ENCODE assay signal across 8 mouse cellular contexts in genomic region chr5:136246452-136246838, GRCm38 (mm10). TPM values are rescaled to one million over a fixed set of nuclear protein-coding genes. Genes with fewer than 3 reads are reported as not detected.
DNase-seq lines count a peak whose midpoint lies in the region; ATAC-seq and TF ChIP-seq lines count a peak whose summit lies in the region.

Sh2b2 (minus strand) TSS chr5:136246556.

- no peak for TF ChIP-seq CTCF in gastrocnemius, adult 2 months (IDR thresholded peaks at IDR 0.05)

- peak within 1 kb of the TSS; percentile 89 for H3K4me3 ChIP-seq in gastrocnemius, adult 2 months
- H3K4me3 ChIP-seq in forebrain, embryonic 10.5 days: peak within 1 kb of the TSS; percentile 93
- peak within 1 kb of the TSS; percentile 84 for H3K4me3 ChIP-seq in limb, embryonic 13.5 days

- peaks cover 25% of the 10 kb centered on the region for H3K36me3 ChIP-seq in forebrain, embryonic 10.5 days (replicated peaks)
- H3K36me3 ChIP-seq in limb, embryonic 13.5 days: peaks cover 15% of the 10 kb centered on the region

- H3K4me2 ChIP-seq in limb, embryonic 13.5 days (replicated peaks): peak within 1 kb of the TSS; percentile 97

- intact Hi-C loops in gastrocnemius, adult 2 months (cut with DNase I): no loop called here
- intact Hi-C loops in gastrocnemius, postnatal 36 days (cut with DNase I): no loop called here

- WGBS in forebrain, embryonic 10.5 days: 87% methylated on average over 2 of the region's 2 CpGs
- WGBS in limb, embryonic 13.5 days: 82% methylated on average over 2 of the region's 2 CpGs

- H3K27me3 ChIP-seq in forebrain, embryonic 10.5 days (ENCODE audit: poor library complexity, severe bottlenecking): peaks cover 15% of the 10 kb centered on the region; the same call in 1 of the 2 replicates
- H3K27me3 ChIP-seq in limb, embryonic 13.5 days: no peaks in the 10 kb centered on the region

- no peak for DNase-seq in gastrocnemius, adult 2 months
- DNase-seq in gastrocnemius, postnatal 36 days: no peak
- peak; percentile 74 for DNase-seq in A20 (ENCODE audit: low read depth, low spot score)
- DNase-seq in forebrain, embryonic 10.5 days (ENCODE audit: extremely low spot score, low spot score): no peak
- DNase-seq in yolk sac, embryonic 10.5 days (ENCODE audit: low spot score): no peak

- peak within 1 kb of the TSS; percentile 85 for H3K27ac ChIP-seq in gastrocnemius, adult 2 months
- H3K27ac ChIP-seq in forebrain, embryonic 10.5 days: peak within 1 kb of the TSS; percentile 91
- 0 out of 2 replicates have a peak within 1 kb of the TSS, but pooled peaks have one; percentile 8 for H3K27ac ChIP-seq in limb, embryonic 13.5 days

- H3K4me1 ChIP-seq in forebrain, embryonic 10.5 days: peaks cover 55% of the 10 kb centered on the region
- peaks cover 23% of the 10 kb centered on the region; the same call in 1 of the 2 replicates for H3K4me1 ChIP-seq in limb, embryonic 13.5 days

- H3K9ac ChIP-seq in limb, embryonic 13.5 days: peak within 1 kb of the TSS; percentile 78; the same call in 1 of the 2 replicates

- H3K9me3 ChIP-seq in forebrain, embryonic 10.5 days: no peaks in the 10 kb centered on the region
- H3K9me3 ChIP-seq in limb, embryonic 13.5 days: no peaks in the 10 kb centered on the region

- no peak for ATAC-seq in limb, embryonic 13.5 days (ENCODE audit: low FRiP score, low read depth)
- ATAC-seq in neutrophil, adult 5-6 weeks (ENCODE audit: extremely low read depth, insufficient number of reproducible peaks, low FRiP score, poor library complexity, severe bottlenecking): peak; percentile 53
- ATAC-seq in megakaryocyte-erythroid progenitor cell, adult 5-6 weeks (replicated peaks; ENCODE audit: low FRiP score, low TSS enrichment, poor library complexity, severe bottlenecking): no peak

RNA-seq across cellular contexts. Expression of gene Sh2b2, which starts in this region (rescaled TPM):
- total RNA-seq in gastrocnemius, adult 2 months (2021): 1 to 10 TPM; 2.4 to 3.0 TPM
- 1 to 10 TPM; 3.5 to 3.9 TPM for total RNA-seq in gastrocnemius, postnatal 36 days (2021)
- 12.5 and 13.1 TPM in 2 replicates for polyA plus RNA-seq in forebrain, embryonic 10.5 days (2016; fragmentation: Nextera tagmentation; extraction: Ambion mirVana)
- 9.6 and 10.8 TPM in 2 replicates for polyA plus RNA-seq in limb, embryonic 13.5 days (2015; fragmentation: Nextera tagmentation; extraction: Ambion mirVana)
- total RNA-seq in neutrophil, adult 5-6 weeks (2017): 7.9 and 8.4 TPM in 2 replicates
- 1.7 and 3.0 TPM in 2 replicates for total RNA-seq in megakaryocyte-erythroid progenitor cell, adult 5-6 weeks (2014; fragmentation: Nextera tagmentation)
- 0.09 and 1.8 TPM in 2 replicates for total RNA-seq in megakaryocyte-erythroid progenitor cell, adult 5-6 weeks (2017)

Comparison
In these comparisons a context has a peak if more than half of its experiments do, and no peak if none do; other contexts are left out.
1. H3K27ac ChIP-seq: peak in every context shown above with its lines; median percentile 91 in forebrain, embryonic 10.5 days; 85 in gastrocnemius, adult 2 months; 8 in limb, embryonic 13.5 days.